7 mouse cellular contexts compared by ENCODE assay signal in the genomic region with DNA sequence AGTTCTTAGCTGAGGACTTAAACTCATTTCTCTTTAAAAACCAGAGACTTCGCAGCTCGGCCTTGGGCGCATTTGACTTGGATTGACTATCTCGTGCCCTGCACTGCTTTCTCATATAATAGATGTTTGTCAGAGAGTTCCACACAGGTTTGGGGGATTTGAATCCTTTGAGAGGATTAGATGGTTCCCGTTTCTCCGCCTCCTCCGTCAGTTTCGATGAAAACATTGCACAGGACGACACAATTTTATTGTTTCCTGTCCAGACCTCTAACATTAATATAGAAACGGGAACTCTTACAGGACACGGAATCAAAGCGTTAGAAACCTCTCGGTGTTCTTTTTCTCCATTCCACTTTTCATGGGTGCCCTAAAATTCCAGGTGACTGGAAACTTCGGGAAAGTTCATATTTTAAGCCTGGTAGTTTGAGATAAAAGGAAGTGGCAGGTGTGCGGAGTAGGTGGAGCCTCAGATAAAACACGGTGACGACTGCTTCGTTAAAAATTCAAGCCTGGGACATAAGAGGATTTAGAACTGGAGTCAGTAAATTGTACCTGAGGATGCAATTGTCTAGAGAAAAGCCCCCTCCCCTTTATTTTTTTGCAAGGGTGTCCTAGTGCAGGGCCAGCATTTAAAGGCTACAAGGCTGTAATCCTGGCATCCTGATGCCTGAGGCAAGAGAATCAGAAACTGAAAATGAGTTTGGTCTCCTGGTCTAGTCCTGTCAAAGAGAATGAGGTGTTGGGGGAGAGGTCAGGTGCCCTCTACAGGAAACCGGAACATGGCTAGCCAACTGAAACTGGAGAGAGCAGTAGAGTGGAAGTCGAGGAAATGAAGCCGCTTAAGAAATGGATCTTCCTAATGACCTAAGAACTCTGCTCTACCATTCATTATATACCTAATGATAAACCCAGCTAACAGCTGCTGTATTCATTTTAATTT. TPM values are rescaled to one million over a fixed set of nuclear protein-coding genes. Genes with fewer than 3 reads are reported as not detected.
A peak's percentile ranks its signal among the peaks of the same experiment; 100 is the strongest.
DNase-seq lines count a peak whose midpoint lies in the region; ATAC-seq lines count a peak whose summit lies in the region.

No protein-coding gene starts in this region.

- H3K9ac ChIP-seq in hindbrain, embryonic 16.5 days (ENCODE audit: low read depth, low read length) = peak overlapping the region; percentile 98
- H3K9ac ChIP-seq in stomach, embryonic 16.5 days (ENCODE audit: low read length) = peak overlapping the region; percentile 95

- peak overlapping the region; percentile 93 for H3K4me3 ChIP-seq in hindbrain, embryonic 16.5 days (ENCODE audit: low read length)
- peak overlapping the region; percentile 79 for H3K4me3 ChIP-seq in stomach, embryonic 16.5 days (replicated peaks; ENCODE audit: low read length)

- ATAC-seq in hindbrain, embryonic 16.5 days = no peak
- ATAC-seq in megakaryocyte, adult 5-6 weeks (ENCODE audit: poor library complexity, severe bottlenecking) = peak; percentile 52
- no peak for ATAC-seq in stomach, embryonic 16.5 days (ENCODE audit: insufficient read depth, low FRiP score)

- H3K4me1 ChIP-seq in hindbrain, embryonic 16.5 days (ENCODE audit: control insufficient read depth, insufficient read depth, low read depth, low read length) = peaks cover 7% of the 10 kb centered on the region
- H3K4me1 ChIP-seq in stomach, embryonic 16.5 days (ENCODE audit: control insufficient read depth, insufficient read depth, low read length) = peaks cover 14% of the 10 kb centered on the region; the same call in 1 of the 2 replicates

- peaks cover 21% of the 10 kb centered on the region for H3K36me3 ChIP-seq in hindbrain, embryonic 16.5 days (ENCODE audit: control insufficient read depth, insufficient read depth, low read length)
- peaks cover 6% of the 10 kb centered on the region; the same call in 1 of the 2 replicates for H3K36me3 ChIP-seq in stomach, embryonic 16.5 days (ENCODE audit: control insufficient read depth, insufficient read depth, low read length)

- peak overlapping the region; percentile 92 for H3K27ac ChIP-seq in hindbrain, embryonic 16.5 days (ENCODE audit: low read depth, low read length)
- H3K27ac ChIP-seq in stomach, embryonic 16.5 days (ENCODE audit: low read length) = peak overlapping the region; percentile 95

- WGBS in hindbrain, embryonic 16.5 days = under 1% methylated on average over 21 of the region's 21 CpGs
- under 1% methylated on average over 21 of the region's 21 CpGs for WGBS in stomach, embryonic 16.5 days

- no peaks in the 10 kb centered on the region for H3K27me3 ChIP-seq in hindbrain, embryonic 16.5 days (replicated peaks; ENCODE audit: control insufficient read depth, insufficient read depth, low read length)
- no peaks in the 10 kb centered on the region for H3K27me3 ChIP-seq in stomach, embryonic 16.5 days (ENCODE audit: control insufficient read depth, insufficient read depth, low read length)

- DNase-seq in A20 (ENCODE audit: low read depth, low spot score) = peak; percentile 76
- peak; percentile 57 for DNase-seq in CD4-positive, CD25-positive, alpha-beta regulatory T cell, adult 2 months (ENCODE audit: low read depth, low spot score)
- peak; percentile 27 for DNase-seq in embryo, embryonic 9.5 days (ENCODE audit: extremely low spot score)
- DNase-seq in layer of hippocampus, postnatal 10 days (ENCODE audit: low spot score in 2 of 2) = no peak

- no peaks in the 10 kb centered on the region for H3K9me3 ChIP-seq in hindbrain, embryonic 16.5 days (ENCODE audit: control insufficient read depth, low read length)
- no peaks in the 10 kb centered on the region for H3K9me3 ChIP-seq in stomach, embryonic 16.5 days (replicated peaks; ENCODE audit: control insufficient read depth, low read length)

- peak overlapping the region; percentile 75 for H3K4me2 ChIP-seq in hindbrain, embryonic 16.5 days (ENCODE audit: low read length)
- H3K4me2 ChIP-seq in stomach, embryonic 16.5 days (ENCODE audit: low read depth, low read length) = peak overlapping the region; percentile 93

RNA-seq across cellular contexts. Expression of gene Casp2, which starts 0.9 kb away (rescaled TPM):
- 28.2 and 31.8 TPM in 2 replicates for polyA plus RNA-seq in hindbrain, embryonic 16.5 days (2015; fragmentation: Nextera tagmentation; extraction: Ambion mirVana)
- 62.1 and 65.9 TPM in 2 replicates for total RNA-seq in megakaryocyte, adult 5-6 weeks (2015)
- 49.2 and 53.5 TPM in 2 replicates for total RNA-seq in megakaryocyte, adult 5-6 weeks (2017)
- 47.2 and 58.2 TPM in 2 replicates for polyA plus RNA-seq in stomach, embryonic 16.5 days (2015; fragmentation: Nextera tagmentation; extraction: Ambion mirVana)
- total RNA-seq in layer of hippocampus, postnatal 10 days (2021) = 10 to 100 TPM; 28.0 to 32.2 TPM

RNA-seq across cellular contexts. Expression of gene Tmem139, which starts 3.9 kb away (rescaled TPM):
- 0.14 TPM in 2 replicates for polyA plus RNA-seq in hindbrain, embryonic 16.5 days (2015; fragmentation: Nextera tagmentation; extraction: Ambion mirVana)
- total RNA-seq in megakaryocyte, adult 5-6 weeks (2015) = not detected in 2 replicates
- not detected in 2 replicates for total RNA-seq in megakaryocyte, adult 5-6 weeks (2017)
- 6.3 and 8.6 TPM in 2 replicates for polyA plus RNA-seq in stomach, embryonic 16.5 days (2015; fragmentation: Nextera tagmentation; extraction: Ambion mirVana)
- not detected for total RNA-seq in layer of hippocampus, postnatal 10 days (2021)

RNA-seq across cellular contexts. Expression of gene Gstk1, which starts 19.9 kb away (rescaled TPM):
- polyA plus RNA-seq in hindbrain, embryonic 16.5 days (2015; fragmentation: Nextera tagmentation; extraction: Ambion mirVana) = 14.2 and 15.0 TPM in 2 replicates
- 15.4 and 18.6 TPM in 2 replicates for total RNA-seq in megakaryocyte, adult 5-6 weeks (2015)
- 6.7 and 9.4 TPM in 2 replicates for total RNA-seq in megakaryocyte, adult 5-6 weeks (2017)
- polyA plus RNA-seq in stomach, embryonic 16.5 days (2015; fragmentation: Nextera tagmentation; extraction: Ambion mirVana) = 22.8 and 23.8 TPM in 2 replicates
- total RNA-seq in layer of hippocampus, postnatal 10 days (2021) = 1 to 10 TPM; 7.1 to 8.5 TPM

RNA-seq across cellular contexts. Expression of gene Clcn1, which starts 20.8 kb away (rescaled TPM):
- 0.99 and 1.2 TPM in 2 replicates for polyA plus RNA-seq in hindbrain, embryonic 16.5 days (2015; fragmentation: Nextera tagmentation; extraction: Ambion mirVana)
- 1.5 TPM in 1 of 2 replicates, not detected in the other for total RNA-seq in megakaryocyte, adult 5-6 weeks (2015)
- not detected in 2 replicates for total RNA-seq in megakaryocyte, adult 5-6 weeks (2017)
- 0.10 and 0.18 TPM in 2 replicates for polyA plus RNA-seq in stomach, embryonic 16.5 days (2015; fragmentation: Nextera tagmentation; extraction: Ambion mirVana)
- 1 to 10 TPM; 2.9 to 4.2 TPM for total RNA-seq in layer of hippocampus, postnatal 10 days (2021)

RNA-seq across cellular contexts. Expression of gene Tas2r144, which starts 50.5 kb away (rescaled TPM):
- polyA plus RNA-seq in hindbrain, embryonic 16.5 days (2015; fragmentation: Nextera tagmentation; extraction: Ambion mirVana) = not detected in 2 replicates
- total RNA-seq in megakaryocyte, adult 5-6 weeks (2015) = not detected in 2 replicates
- not detected in 2 replicates for total RNA-seq in megakaryocyte, adult 5-6 weeks (2017)
- polyA plus RNA-seq in stomach, embryonic 16.5 days (2015; fragmentation: Nextera tagmentation; extraction: Ambion mirVana) = not detected in 2 replicates
- not detected for total RNA-seq in layer of hippocampus, postnatal 10 days (2021)

Comparison
In these comparisons a context has a peak if more than half of its experiments do, and no peak if none do; other contexts are left out.
1. DNase-seq: peak in A20 (single experiment), CD4-positive, CD25-positive, alpha-beta regulatory T cell, adult 2 months (single experiment) and embryo, embryonic 9.5 days (single experiment); none in layer of hippocampus, postnatal 10 days (0 of 2).